Mouse (Mus musculus) heart, embryonic 14.5 days (tissue): ENCODE data around the gene Ism1. TPM values are rescaled to one million over a fixed set of nuclear protein-coding genes. Genes with fewer than 3 reads are reported as not detected.

Experiments
- ATAC-seq: fragments of 200-750 bp; cut with Nextera tagmentation; 2 replicates; pipeline ENCODE4 v1.8.0; 2017; ENCODE audit warnings: low read depth, moderate TSS enrichment; ENCODE audit not compliant: insufficient number of reproducible peaks, insufficient read depth, low FRiP score
- H3K27ac ChIP-seq, 2 experiments: fragments of 200-500 bp in 1 of 2; fragments of 300-500 bp in 1 of 2; sonication (generic) in 1 of 2; replicated peaks in 1 of 2; 2 replicates each; pipeline ENCODE4 v1.5.1; 2012 to 2014; ENCODE audit warnings: low read depth in 2 of 2, low read length in 2 of 2, control low read depth in 1 of 2, mild to moderate bottlenecking in 1 of 2, mixed read lengths in 1 of 2; ENCODE audit not compliant: control insufficient read depth in 1 of 2, insufficient read depth in 1 of 2
- H3K27me3 ChIP-seq: fragments of 300-500 bp; sonication (generic); 2 replicates; pipeline ENCODE4 v1.6.1; 2014; ENCODE audit warnings: mild to moderate bottlenecking, low read length, control low read depth; ENCODE audit not compliant: control insufficient read depth, insufficient read depth
- H3K36me3 ChIP-seq: fragments of 300-500 bp; sonication (generic); 2 replicates; pipeline ENCODE4 v1.6.1; 2014; ENCODE audit warnings: mild to moderate bottlenecking, control low read depth, low read length, mixed read lengths; ENCODE audit not compliant: control insufficient read depth, insufficient read depth
- H3K4me1 ChIP-seq, 2 experiments: fragments of 200-500 bp in 1 of 2; fragments of 300-500 bp in 1 of 2; sonication (generic) in 1 of 2; 2 replicates each; pipeline ENCODE4 v1.6.1; 2012 to 2014; ENCODE audit warnings: low read length in 2 of 2, control low read depth in 1 of 2, mixed read lengths in 1 of 2; ENCODE audit not compliant: control insufficient read depth in 2 of 2, insufficient read depth in 2 of 2
- H3K4me2 ChIP-seq: fragments of 300-500 bp; sonication (generic); 2 replicates; pipeline ENCODE4 v1.6.1; 2014; ENCODE audit warnings: mild to moderate bottlenecking, low read length
- H3K4me3 ChIP-seq, 2 experiments: fragments of 200-500 bp in 1 of 2; fragments of 300-500 bp in 1 of 2; sonication (generic) in 1 of 2; 2 replicates each; pipeline ENCODE4 v1.5.1; 2012 to 2014; ENCODE audit warnings: low read length in 2 of 2, mild to moderate bottlenecking in 2 of 2, control low read depth in 1 of 2, low read depth in 1 of 2, moderate library complexity in 1 of 2; ENCODE audit not compliant: control insufficient read depth in 1 of 2, insufficient read depth in 1 of 2
- H3K9ac ChIP-seq: fragments of 300-500 bp; sonication (generic); 2 replicates; pipeline ENCODE4 v1.6.1; 2014; ENCODE audit warnings: mild to moderate bottlenecking, low read length
- H3K9me3 ChIP-seq: fragments of 300-500 bp; sonication (generic); 2 replicates; pipeline ENCODE4 v1.6.1; 2016; ENCODE audit warnings: low read length, control low read depth; ENCODE audit not compliant: control insufficient read depth
- WGBS: fragments of 180-500 bp; shearing (Covaris S2); extraction: QIAGEN DNeasy Blood & Tissue Kit; methylation state at CpG from one replicate; pipeline ENCODE4 v1.1.7; 2014; 5-methylcytosine and 5-hydroxymethylcytosine counted together
- polyA plus RNA-seq: library from polyadenylated mRNA; unstranded; fragments of >200 nt; fragmentation: Nextera tagmentation; extraction: Ambion mirVana; gene quantifications from 2 replicates; pipeline ENCODE4 v1.2.1, GENCODE M21; 2014

Ism1 gene
- polyA plus RNA-seq, 1 experiment from 2014 or later: 0.41 TPM

GRCm38 (mm10) chr2:139671838-139672237, 6.1 kb upstream of the Ism1 start:
- Histone ChIP-seq H3K27me3 (peaks cover 12% of the 10 kb centered on the region), H3K9ac (no peak overlapping the region), H3K36me3 (no peaks in the 10 kb centered on the region), H3K27ac (no peak overlapping the region), H3K4me1 (peaks cover 0 to 6% of the 10 kb centered on the region in 2 experiments; a peak in 2 of 4 replicates), H3K4me3 (no peak overlapping the region), H3K9me3 (no peaks in the 10 kb centered on the region), H3K4me2 (no peak overlapping the region)
- ATAC-seq: no peak
- 78% methylated on average over 3 of the region's 3 CpGs for WGBS

DNA sequence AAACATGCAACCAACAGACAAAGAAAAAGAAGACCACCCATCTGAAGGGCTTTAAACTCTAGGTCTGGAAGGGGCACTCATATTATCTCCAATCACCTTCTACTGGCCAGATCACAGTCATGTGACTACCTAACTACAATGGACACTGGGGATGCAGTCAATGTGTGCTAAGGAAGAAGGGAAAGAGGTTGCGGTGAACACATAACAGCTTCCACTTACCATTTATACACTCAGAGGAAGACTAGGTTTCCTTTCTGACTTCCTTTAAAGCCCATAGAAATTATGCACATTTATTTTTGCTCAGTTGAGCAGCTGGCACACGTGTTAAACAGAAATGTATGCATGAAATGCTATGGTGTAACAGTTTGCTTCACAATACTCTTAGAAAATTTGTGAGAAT, 5.6 kb upstream of the Ism1 start:
- peaks cover 12% of the 10 kb centered on the region for H3K27me3 ChIP-seq
- no peak for ATAC-seq
- no peak overlapping the region for H3K4me2 ChIP-seq
- peaks cover 0 to 6% of the 10 kb centered on the region in 2 experiments; a peak in 2 of 4 replicates for H3K4me1 ChIP-seq
- H3K9ac ChIP-seq: no peak overlapping the region
- no peak overlapping the region for H3K4me3 ChIP-seq
- no peak overlapping the region for H3K27ac ChIP-seq
- H3K9me3 ChIP-seq: no peaks in the 10 kb centered on the region
- no peaks in the 10 kb centered on the region for H3K36me3 ChIP-seq
- 62% methylated on average over 2 of the region's 2 CpGs for WGBS

DNA sequence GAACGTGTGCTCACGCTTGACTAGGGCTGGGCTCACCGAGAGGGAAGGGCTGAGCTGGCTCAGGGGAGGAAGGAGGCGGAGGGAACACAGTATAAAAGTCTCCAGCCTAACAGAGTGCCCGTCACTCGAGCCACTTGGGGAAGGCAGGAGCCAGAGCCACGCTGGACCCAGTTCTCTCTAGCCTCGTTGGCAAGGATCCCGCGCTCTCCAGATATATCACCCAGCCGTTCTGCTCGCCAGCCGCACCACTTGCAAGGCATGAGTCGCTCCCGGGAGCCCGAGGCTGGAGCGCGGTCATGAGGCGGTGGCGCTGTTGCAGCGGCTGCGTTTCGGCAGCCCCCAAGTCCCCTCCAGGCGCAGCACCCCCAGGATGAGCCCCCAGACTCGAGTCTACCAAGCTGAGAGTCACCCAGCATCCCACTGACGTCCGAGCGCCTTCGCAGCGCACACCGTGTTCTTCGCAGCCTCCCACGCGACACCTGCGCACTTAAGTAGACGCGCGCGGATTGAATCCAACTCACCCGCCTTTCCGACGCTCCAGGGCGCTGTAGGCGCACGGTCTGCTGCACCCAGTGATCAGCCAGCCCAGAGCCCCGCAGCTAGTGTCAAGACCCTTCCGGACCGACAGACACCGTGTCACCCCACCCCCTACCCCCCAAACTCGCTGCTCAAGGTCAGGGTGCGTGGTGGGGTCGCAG, 764 bp upstream of the Ism1 start:
- peak overlapping the region; percentile 73 to 84 for H3K4me3 ChIP-seq
- under 1% methylated on average over 51 of the region's 52 CpGs for WGBS

DNA sequence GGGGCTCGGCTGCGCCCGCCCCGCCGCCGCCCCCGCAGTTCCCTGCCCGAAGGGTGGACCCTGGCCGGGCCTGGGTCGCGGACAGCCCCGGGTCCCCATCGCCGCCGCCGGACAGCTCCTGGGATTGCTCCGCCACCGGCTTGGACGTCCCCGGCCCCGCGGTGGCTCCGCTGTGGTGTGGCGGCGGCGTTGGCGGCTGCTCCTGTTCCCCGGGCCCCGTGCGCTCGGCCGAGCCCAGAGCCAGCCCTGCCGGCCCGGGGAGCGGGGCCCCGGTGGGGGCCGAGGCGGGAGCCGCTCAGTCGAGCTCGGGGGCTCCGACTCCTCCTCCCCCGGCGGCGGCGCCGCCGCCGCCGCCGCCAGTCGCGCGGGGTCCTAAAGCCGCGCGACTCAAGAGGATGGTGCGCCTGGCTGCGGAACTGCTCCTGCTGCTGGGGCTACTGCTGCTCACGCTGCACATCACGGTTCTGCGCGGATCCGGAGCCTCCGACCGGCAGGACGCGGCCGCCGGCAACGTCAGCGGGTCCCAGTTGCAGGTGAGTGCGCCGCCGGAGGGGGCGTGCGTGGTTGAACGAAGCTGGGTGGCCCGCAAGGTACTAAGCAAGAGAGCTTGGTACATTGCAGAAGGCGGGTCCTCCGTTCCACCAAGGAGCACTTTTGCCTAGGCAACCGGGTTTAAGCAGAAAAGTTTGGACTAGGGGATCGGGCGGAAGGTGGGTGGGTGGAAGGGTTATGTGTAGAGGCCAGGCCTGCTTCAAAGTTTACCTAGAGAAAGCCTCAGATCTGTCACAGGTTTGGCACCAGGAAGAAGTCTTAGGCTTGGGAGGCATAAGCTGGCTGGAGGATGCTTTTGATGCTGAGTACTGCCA, 530 bp downstream of the Ism1 start:
- ATAC-seq: peak; percentile 86
- Histone ChIP-seq H3K4me1 (peaks cover 0 to 6% of the 10 kb centered on the region in 2 experiments; a peak in 3 of 4 replicates), H3K27me3 (peaks cover 18% of the 10 kb centered on the region), H3K36me3 (no peaks in the 10 kb centered on the region), H3K27ac (peak overlapping the region in 1 of 2 experiments; percentile 45; a peak in 1 of 4 replicates), H3K9ac (peak overlapping the region; percentile 79), H3K4me2 (peak overlapping the region; percentile 97), H3K9me3 (no peaks in the 10 kb centered on the region), H3K4me3 (peak overlapping the region; percentile 73 to 84)
- under 1% methylated on average over 75 of the region's 84 CpGs for WGBS

More for the DNA sequence above, 764 bp upstream of the Ism1 start:
- no peaks in the 10 kb centered on the region for H3K9me3 ChIP-seq
- H3K27ac ChIP-seq: no peak overlapping the region
- peaks cover 18% of the 10 kb centered on the region for H3K27me3 ChIP-seq
- H3K4me1 ChIP-seq: peaks cover 0 to 6% of the 10 kb centered on the region in 2 experiments; a peak in 3 of 4 replicates
- no peaks in the 10 kb centered on the region for H3K36me3 ChIP-seq
- peak; percentile 68 for ATAC-seq
- H3K9ac ChIP-seq: peak overlapping the region; percentile 79
- H3K4me2 ChIP-seq: peak overlapping the region; percentile 97

- Histone ChIP-seq H3K4me1 (no peaks in the 10 kb centered on the region; a peak in 1 of 4 replicates), H3K27ac (no peak overlapping the region), H3K4me3 (no peak overlapping the region), H3K4me2 (no peak overlapping the region), H3K9ac (no peak overlapping the region), H3K27me3 (peaks cover 6% of the 10 kb centered on the region), H3K36me3 (no peaks in the 10 kb centered on the region), H3K9me3 (no peaks in the 10 kb centered on the region)
- ATAC-seq: no peak
- 44% methylated on average over 3 of the region's 3 CpGs for WGBS
Observed at GRCm38 (mm10) chr2:139682540-139682939, 4.6 kb downstream of the Ism1 start.

DNA sequence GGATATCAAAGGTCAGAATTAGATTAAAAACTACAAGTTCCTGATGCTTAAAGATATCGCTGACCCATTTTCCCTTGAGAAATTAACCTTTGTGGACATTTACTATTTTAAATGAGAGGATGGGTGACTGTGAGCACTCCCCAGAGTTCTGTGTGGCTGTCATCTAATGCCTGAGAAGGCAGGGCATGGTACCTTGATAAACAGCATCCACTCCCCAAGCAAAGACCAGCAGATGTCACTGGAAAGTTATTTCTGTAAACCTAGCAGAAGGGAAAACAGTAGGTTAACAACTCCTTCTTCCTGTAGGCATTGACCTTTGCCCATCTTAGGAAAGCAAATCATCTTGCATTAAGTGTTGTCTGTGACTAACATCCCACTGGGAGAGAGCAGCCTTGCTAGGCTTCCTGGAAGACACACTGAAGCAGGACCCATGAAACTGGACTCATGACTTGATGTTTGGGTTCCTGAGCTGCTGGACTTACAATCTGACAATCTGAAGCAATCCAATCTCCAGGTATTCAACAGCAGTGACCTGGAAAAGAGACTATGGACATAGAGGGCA, 11.5 kb downstream of the Ism1 start:
- no peak for ATAC-seq
- Histone ChIP-seq H3K36me3 (no peaks in the 10 kb centered on the region), H3K27ac (no peak overlapping the region), H3K9ac (no peak overlapping the region), H3K4me3 (no peak overlapping the region), H3K27me3 (no peaks in the 10 kb centered on the region), H3K4me1 (no peaks in the 10 kb centered on the region), H3K4me2 (no peak overlapping the region), H3K9me3 (no peaks in the 10 kb centered on the region)
- WGBS: 83% methylated on average over 1 of the region's 1 CpGs

- no peak for ATAC-seq
Observed at GRCm38 (mm10) chr2:139693521-139693920, 15.5 kb downstream of the Ism1 start.

More at GRCm38 (mm10) chr2:139693521-139693920, 15.5 kb downstream of the Ism1 start:
- Histone ChIP-seq H3K36me3 (no peaks in the 10 kb centered on the region), H3K27me3 (no peaks in the 10 kb centered on the region), H3K4me2 (no peak overlapping the region), H3K27ac (no peak overlapping the region), H3K9ac (no peak overlapping the region), H3K4me3 (no peak overlapping the region), H3K4me1 (no peaks in the 10 kb centered on the region), H3K9me3 (no peaks in the 10 kb centered on the region)
- WGBS: 84% methylated on average over 3 of the region's 3 CpGs
